Mouse (Mus musculus) limb, embryonic 15.5 days (tissue): Measurements from ENCODE around the gene Cd55. TPM values are rescaled to one million over a fixed set of nuclear protein-coding genes. Genes with fewer than 3 reads are reported as not detected.

Source experiments
- polyA plus RNA-seq: library from polyadenylated mRNA; unstranded; fragments of >200 nt; fragmentation: Nextera tagmentation; extraction: Ambion mirVana; gene quantifications from 2 replicates; pipeline ENCODE4 v1.2.1, GENCODE M21; 2015

Gene Cd55
- polyA plus RNA-seq, 1 experiment from 2014 or later, result 20.8 TPM

Other genes starting within 250 kb of the Cd55 start
- gene Cd55b, start 39.7 kb downstream of the Cd55 start, polyA plus RNA-seq, result not detected in 2 replicates
- gene Zp3r, start 166.9 kb upstream of the Cd55 start, polyA plus RNA-seq, result not detected in 2 replicates
- gene C4bp, start 198.9 kb upstream of the Cd55 start, polyA plus RNA-seq, result not detected in 2 replicates